Mouse (Mus musculus): ENCODE results near the gene Gm20388. TPM values are rescaled to one million over a fixed set of nuclear protein-coding genes. Genes with fewer than 3 reads are reported as not detected.

Gm20388 gene
- polyA plus RNA-seq, 1 experiment, result 10.6 TPM

GRCm38 (mm10) chr8:119918155-119918567 is 7.5 kb downstream of the Gm20388 start:
- TF ChIP-seq POLR2A (IDR thresholded peaks at IDR 0.05; ENCODE audit: borderline replicate concordance, control insufficient read depth, low read depth, low read length) (no peak), CTCF (IDR thresholded peaks at IDR 0.05; ENCODE audit: control insufficient read depth, insufficient read depth, low read length) (no peak)
- Histone ChIP-seq H3K4me1 (ENCODE audit: control insufficient read depth, insufficient read depth, low read length) (peaks cover 4% of the 10 kb centered on the region), H3K4me3 (replicated peaks; ENCODE audit: control insufficient read depth, low read depth, low read length) (no peak overlapping the region), H3K27ac (ENCODE audit: control insufficient read depth, insufficient read depth, low read depth, low read length, poor library complexity) (peak overlapping the region; percentile 92)
- 57% methylated on average over 1 of the region's 1 CpGs for WGBS

- 90% methylated on average over 5 of the region's 5 CpGs for WGBS
These were observed 12.6 kb downstream of the Gm20388 start for GRCm38 (mm10) chr8:119923259-119923658.

GRCm38 (mm10) chr8:119925428-119925827 is 14.8 kb downstream of the Gm20388 start:
- no peak for TF ChIP-seq CTCF (IDR thresholded peaks at IDR 0.05; ENCODE audit: control insufficient read depth, insufficient read depth, low read length)
- TF ChIP-seq POLR2A (IDR thresholded peaks at IDR 0.05; ENCODE audit: borderline replicate concordance, control insufficient read depth, low read depth, low read length), result no peak
- Histone ChIP-seq H3K4me3 (replicated peaks; ENCODE audit: control insufficient read depth, low read depth, low read length) (no peak overlapping the region), H3K4me1 (ENCODE audit: control insufficient read depth, insufficient read depth, low read length) (peaks cover 1% of the 10 kb centered on the region; the same call in 1 of the 2 replicates), H3K27ac (ENCODE audit: control insufficient read depth, insufficient read depth, low read depth, low read length, poor library complexity) (no peak overlapping the region)
- 87% methylated on average over 4 of the region's 4 CpGs for WGBS

More at GRCm38 (mm10) chr8:119923259-119923658, 12.6 kb downstream of the Gm20388 start:
- H3K4me1 ChIP-seq (ENCODE audit: control insufficient read depth, insufficient read depth, low read length), result peaks cover 1% of the 10 kb centered on the region; the same call in 1 of the 2 replicates
- no peak overlapping the region for H3K4me3 ChIP-seq (replicated peaks; ENCODE audit: control insufficient read depth, low read depth, low read length)
- H3K27ac ChIP-seq (ENCODE audit: control insufficient read depth, insufficient read depth, low read depth, low read length, poor library complexity), result no peak overlapping the region
- TF ChIP-seq POLR2A (IDR thresholded peaks at IDR 0.05; ENCODE audit: borderline replicate concordance, control insufficient read depth, low read depth, low read length), result no peak
- TF ChIP-seq CTCF (IDR thresholded peaks at IDR 0.05; ENCODE audit: control insufficient read depth, insufficient read depth, low read length), result no peak

- H3K4me1 ChIP-seq (ENCODE audit: control insufficient read depth, insufficient read depth, low read length), result peaks cover 1% of the 10 kb centered on the region; the same call in 1 of the 2 replicates
- no peak overlapping the region for H3K4me3 ChIP-seq (replicated peaks; ENCODE audit: control insufficient read depth, low read depth, low read length)
- 31% methylated on average over 2 of the region's 2 CpGs for WGBS
- TF ChIP-seq POLR2A (IDR thresholded peaks at IDR 0.05; ENCODE audit: borderline replicate concordance, control insufficient read depth, low read depth, low read length) (no peak), CTCF (IDR thresholded peaks at IDR 0.05; ENCODE audit: control insufficient read depth, insufficient read depth, low read length) (peak; percentile 56)
- H3K27ac ChIP-seq (ENCODE audit: control insufficient read depth, insufficient read depth, low read depth, low read length, poor library complexity), result no peak overlapping the region
These were observed 15.8 kb downstream of the Gm20388 start for GRCm38 (mm10) chr8:119926474-119926873.

- Histone ChIP-seq H3K4me3 (replicated peaks; ENCODE audit: control insufficient read depth, low read depth, low read length) (no peak overlapping the region), H3K27ac (ENCODE audit: control insufficient read depth, insufficient read depth, low read depth, low read length, poor library complexity) (no peak overlapping the region), H3K4me1 (ENCODE audit: control insufficient read depth, insufficient read depth, low read length) (no peaks in the 10 kb centered on the region; the same call in 1 of the 2 replicates)
- TF ChIP-seq CTCF (IDR thresholded peaks at IDR 0.05; ENCODE audit: control insufficient read depth, insufficient read depth, low read length), result peak; percentile 65
- TF ChIP-seq POLR2A (IDR thresholded peaks at IDR 0.05; ENCODE audit: borderline replicate concordance, control insufficient read depth, low read depth, low read length), result no peak
- 67% methylated on average over 6 of the region's 6 CpGs for WGBS
These were observed 16.9 kb downstream of the Gm20388 start for GRCm38 (mm10) chr8:119927422-119928092.

GRCm38 (mm10) chr8:119931317-119931716 is 20.7 kb downstream of the Gm20388 start:
- Histone ChIP-seq H3K4me3 (replicated peaks; ENCODE audit: control insufficient read depth, low read depth, low read length) (no peak overlapping the region), H3K4me1 (ENCODE audit: control insufficient read depth, insufficient read depth, low read length) (no peaks in the 10 kb centered on the region; the same call in 1 of the 2 replicates), H3K27ac (ENCODE audit: control insufficient read depth, insufficient read depth, low read depth, low read length, poor library complexity) (no peak overlapping the region)
- 84% methylated on average over 4 of the region's 4 CpGs for WGBS
- no peak for TF ChIP-seq POLR2A (IDR thresholded peaks at IDR 0.05; ENCODE audit: borderline replicate concordance, control insufficient read depth, low read depth, low read length)

GRCm38 (mm10) chr8:119933681-119934080 is 23.0 kb downstream of the Gm20388 start:
- WGBS, result 88% methylated on average over 4 of the region's 4 CpGs
- H3K4me3 ChIP-seq (replicated peaks; ENCODE audit: control insufficient read depth, low read depth, low read length), result no peak overlapping the region
- H3K4me1 ChIP-seq (ENCODE audit: control insufficient read depth, insufficient read depth, low read length), result no peaks in the 10 kb centered on the region
- H3K27ac ChIP-seq (ENCODE audit: control insufficient read depth, insufficient read depth, low read depth, low read length, poor library complexity), result no peak overlapping the region
- no peak for TF ChIP-seq POLR2A (IDR thresholded peaks at IDR 0.05; ENCODE audit: borderline replicate concordance, control insufficient read depth, low read depth, low read length)
- no peak for TF ChIP-seq CTCF (IDR thresholded peaks at IDR 0.05; ENCODE audit: control insufficient read depth, insufficient read depth, low read length)

- Histone ChIP-seq H3K4me3 (replicated peaks; ENCODE audit: control insufficient read depth, low read depth, low read length) (no peak overlapping the region), H3K4me1 (ENCODE audit: control insufficient read depth, insufficient read depth, low read length) (no peaks in the 10 kb centered on the region), H3K27ac (ENCODE audit: control insufficient read depth, insufficient read depth, low read depth, low read length, poor library complexity) (no peak overlapping the region)
- WGBS, result 20% methylated on average over 6 of the region's 6 CpGs
- no peak for TF ChIP-seq CTCF (IDR thresholded peaks at IDR 0.05; ENCODE audit: control insufficient read depth, insufficient read depth, low read length)
- TF ChIP-seq POLR2A (IDR thresholded peaks at IDR 0.05; ENCODE audit: borderline replicate concordance, control insufficient read depth, low read depth, low read length), result no peak
These were observed 24.9 kb downstream of the Gm20388 start for GRCm38 (mm10) chr8:119935541-119935940.

Measured in bone marrow, adult 2 months (tissue).